Mouse (Mus musculus): Measurements from ENCODE around the gene Stxbp6. TPM values are rescaled to one million over a fixed set of nuclear protein-coding genes. Genes with fewer than 3 reads are reported as not detected.
"Not testable (repeated sequence)": the region's sequence is repeated elsewhere in the genome, so short reads cannot be mapped to it uniquely, and the experiment has no call there.

The Stxbp6 gene
- total RNA-seq, 2 experiments from 2014 or later, result 55.4 to 56.9 TPM

GRCm38 (mm10) chr12:45061336-45061735 is 13.2 kb downstream of the Stxbp6 start:
- DNase-seq (ENCODE audit: low spot score in 2 of 2), result no peak
- intact Hi-C loops (cut with DNase I), result loop anchor here (5.0 kb wide), 1 partner anchor 154 kb away; no protein-coding TSS in a partner anchor

- DNase-seq (ENCODE audit: low spot score in 2 of 2), result no peak
- intact Hi-C loops (cut with DNase I), result loop anchor here (5.0 kb wide), 1 partner anchor 154 kb away; no protein-coding TSS in a partner anchor
These were observed 13.7 kb downstream of the Stxbp6 start for GRCm38 (mm10) chr12:45060804-45061203.

DNA sequence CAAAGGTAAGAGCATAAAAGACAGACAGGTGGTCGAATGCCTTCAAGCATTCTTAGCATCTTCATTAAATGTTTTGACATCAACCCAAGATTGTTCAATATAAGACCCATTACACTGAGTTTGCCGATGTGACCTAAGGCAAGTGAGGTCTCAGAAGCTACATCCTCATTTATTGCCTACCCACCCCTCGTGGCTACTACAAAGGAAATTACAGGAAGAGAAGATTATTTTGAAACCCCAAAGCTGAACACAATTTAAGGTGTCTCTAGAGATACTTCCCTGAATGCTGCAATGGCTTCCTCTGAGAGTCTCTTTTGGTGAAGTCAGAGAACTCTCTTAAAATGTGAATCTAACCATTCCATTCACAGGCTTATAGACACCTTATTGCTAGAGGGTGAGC is 16.5 kb downstream of the Stxbp6 start:
- intact Hi-C loops (cut with DNase I), result no loop called here
- DNase-seq (ENCODE audit: low spot score in 2 of 2), result no peak

DNA sequence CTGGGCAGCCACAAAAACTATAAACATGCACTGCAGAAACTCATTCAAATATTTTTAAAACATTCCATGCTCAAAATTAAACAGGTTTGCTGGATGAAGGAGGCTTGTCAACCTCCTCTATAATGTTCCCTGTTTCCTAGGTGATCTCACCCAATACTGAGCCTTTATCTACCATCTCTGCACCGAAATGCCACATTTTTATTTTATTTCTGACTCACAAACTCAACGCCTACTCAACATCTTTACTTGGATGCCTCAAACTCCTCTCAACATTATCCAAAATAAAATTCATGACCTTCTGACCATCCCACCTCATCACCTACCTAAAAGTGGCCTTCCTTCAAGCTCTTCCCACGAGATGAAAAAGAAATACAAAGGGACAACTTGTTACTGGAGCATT is 18.1 kb downstream of the Stxbp6 start:
- no peak for DNase-seq (ENCODE audit: low spot score in 2 of 2)
- intact Hi-C loops (cut with DNase I), result no loop called here

- intact Hi-C loops (cut with DNase I), result no loop called here
- no peak for DNase-seq (ENCODE audit: low spot score in 2 of 2)
These were observed 21.2 kb downstream of the Stxbp6 start for GRCm38 (mm10) chr12:45053319-45053718.

- intact Hi-C loops (cut with DNase I), result no loop called here
- no peak for DNase-seq (ENCODE audit: low spot score in 2 of 2)
These were observed 21.6 kb downstream of the Stxbp6 start for GRCm38 (mm10) chr12:45052860-45053259.

DNA sequence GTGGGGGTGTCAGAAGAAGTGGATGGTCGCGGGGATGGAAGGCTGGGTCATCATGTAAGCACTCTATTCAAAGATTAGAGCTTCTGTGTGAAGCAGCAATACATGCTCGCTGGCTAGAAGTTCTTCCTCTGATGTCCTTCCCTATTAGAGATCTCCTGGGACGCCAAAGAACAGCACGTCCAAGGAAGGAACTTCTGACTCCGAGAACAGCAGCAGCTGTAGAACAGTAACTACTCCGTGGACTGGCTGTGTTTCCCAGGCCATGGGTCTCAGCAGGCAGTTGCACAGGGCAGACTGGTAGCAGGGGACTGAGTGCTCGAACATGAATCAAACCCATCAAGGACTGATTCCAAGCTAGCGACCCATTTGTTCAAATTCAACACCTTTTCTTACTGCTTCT is 24.6 kb downstream of the Stxbp6 start:
- intact Hi-C loops (cut with DNase I), result no loop called here
- no peak for DNase-seq (ENCODE audit: low spot score in 2 of 2)

GRCm38 (mm10) chr12:45047711-45048110 is 26.8 kb downstream of the Stxbp6 start:
- DNase-seq (ENCODE audit: low spot score in 2 of 2); intact Hi-C loops (cut with DNase I): not testable (repeated sequence)

GRCm38 (mm10) chr12:45047172-45047571 is 27.3 kb downstream of the Stxbp6 start:
- intact Hi-C loops (cut with DNase I), result no loop called here
- DNase-seq (ENCODE audit: low spot score in 2 of 2), result no peak

GRCm38 (mm10) chr12:45044581-45044980 is 29.9 kb downstream of the Stxbp6 start:
- DNase-seq (ENCODE audit: low spot score in 2 of 2), result no peak
- intact Hi-C loops (cut with DNase I), result no loop called here

GRCm38 (mm10) chr12:45042591-45043091 is 31.9 kb downstream of the Stxbp6 start:
- intact Hi-C loops (cut with DNase I), result no loop called here
- DNase-seq (ENCODE audit: low spot score in 2 of 2), result no peak

DNA sequence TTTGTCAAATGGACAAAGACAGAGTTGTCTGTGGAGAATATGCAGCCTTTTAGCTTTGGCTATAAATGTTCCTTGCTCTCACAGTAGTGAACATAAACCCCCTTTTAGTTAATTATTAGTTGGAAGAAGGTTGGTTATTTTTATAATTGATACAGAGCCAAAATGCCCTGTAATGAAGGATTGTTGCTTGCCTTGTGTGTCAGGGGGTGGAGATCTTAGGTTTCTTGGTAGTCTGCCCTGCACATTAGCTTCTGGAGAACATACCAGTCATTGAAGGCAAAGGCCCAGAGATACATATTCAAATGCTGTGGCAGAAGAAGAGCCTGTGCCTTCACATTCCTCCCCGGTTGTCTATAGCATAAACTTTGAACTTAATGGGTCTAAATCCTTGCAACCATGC is 37.0 kb downstream of the Stxbp6 start:
- intact Hi-C loops (cut with DNase I), result no loop called here
- no peak for DNase-seq (ENCODE audit: low spot score in 2 of 2)

- intact Hi-C loops (cut with DNase I), result no loop called here
These were observed 37.4 kb downstream of the Stxbp6 start for GRCm38 (mm10) chr12:45037091-45037490.

DNA sequence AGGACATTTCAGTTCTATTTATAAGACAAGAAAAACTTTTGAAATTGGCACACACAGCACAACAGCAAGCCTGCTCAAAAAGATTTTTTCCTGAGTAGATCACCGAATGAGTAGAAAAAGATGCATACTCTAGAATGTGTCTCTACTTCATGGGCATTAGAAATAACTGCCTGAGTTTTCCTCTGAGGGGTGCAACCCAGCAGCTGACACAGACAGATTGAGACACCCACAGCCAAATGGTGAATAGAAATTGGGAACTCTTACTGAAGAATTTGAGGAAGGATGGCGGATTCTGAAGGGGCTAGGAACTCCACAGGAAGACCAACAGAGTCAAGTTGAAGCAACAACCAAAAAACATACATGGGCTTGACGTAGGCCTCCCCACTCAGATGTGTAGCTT is 43.8 kb downstream of the Stxbp6 start:
- intact Hi-C loops (cut with DNase I), result no loop called here
- DNase-seq (ENCODE audit: low spot score in 2 of 2), result no peak

More at GRCm38 (mm10) chr12:45037091-45037490, 37.4 kb downstream of the Stxbp6 start:
- no peak for DNase-seq (ENCODE audit: low spot score in 2 of 2)

DNA sequence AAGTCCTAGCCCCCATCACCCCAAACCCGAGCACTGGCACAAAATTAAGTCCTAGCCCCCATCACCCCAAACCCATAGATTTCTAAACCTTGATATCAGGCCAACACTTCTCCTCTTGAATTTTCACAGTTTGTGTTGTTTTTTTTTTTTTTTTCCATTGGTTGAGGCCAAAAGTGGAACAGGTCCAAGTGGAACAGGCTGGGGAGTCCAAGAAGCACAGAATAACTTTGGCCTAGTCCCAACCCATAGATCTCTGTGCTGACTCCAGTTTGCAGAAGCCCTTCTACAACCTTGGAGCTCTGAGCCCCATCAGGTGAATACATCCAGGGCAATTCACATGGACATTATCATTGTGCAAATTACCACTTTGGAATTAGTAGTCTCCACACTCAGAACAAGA is 48.2 kb downstream of the Stxbp6 start:
- no peak for DNase-seq (ENCODE audit: low spot score in 2 of 2)
- intact Hi-C loops (cut with DNase I), result no loop called here

- no peak for DNase-seq (ENCODE audit: low spot score in 2 of 2)
- intact Hi-C loops (cut with DNase I), result no loop called here
These were observed 54.5 kb downstream of the Stxbp6 start for GRCm38 (mm10) chr12:45020018-45020417.

- DNase-seq (ENCODE audit: low spot score in 2 of 2), result no peak
- intact Hi-C loops (cut with DNase I), result no loop called here
These were observed 55.3 kb downstream of the Stxbp6 start for GRCm38 (mm10) chr12:45019059-45019822.

DNA sequence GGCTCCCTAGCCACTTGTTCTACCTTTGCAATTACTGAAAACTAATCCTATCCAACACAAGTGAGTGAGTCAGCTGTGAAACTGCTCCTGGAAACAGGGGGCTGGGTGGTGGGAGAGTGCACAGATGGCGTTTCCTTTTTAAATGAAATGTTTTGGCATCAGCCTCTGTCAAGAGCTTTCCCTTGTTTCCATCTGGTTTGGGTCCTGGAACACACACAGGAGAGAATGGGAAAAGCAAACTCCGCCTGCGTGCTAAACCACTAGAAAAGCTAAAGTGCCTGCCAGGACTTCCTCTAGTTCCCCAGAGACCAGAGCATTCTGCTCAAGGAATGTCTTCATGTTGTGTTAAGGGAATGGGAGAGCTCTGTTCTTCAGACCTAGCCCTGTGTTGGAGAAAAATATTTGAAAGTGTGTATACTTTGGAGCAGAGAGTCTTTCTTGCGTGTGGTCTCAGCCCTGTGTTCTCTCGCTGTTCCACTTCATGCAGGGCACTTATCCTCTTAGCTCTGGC is 61.2 kb downstream of the Stxbp6 start:
- intact Hi-C loops (cut with DNase I), result no loop called here
- peak; percentile 83 to 84 for DNase-seq (ENCODE audit: low spot score in 2 of 2)

DNA sequence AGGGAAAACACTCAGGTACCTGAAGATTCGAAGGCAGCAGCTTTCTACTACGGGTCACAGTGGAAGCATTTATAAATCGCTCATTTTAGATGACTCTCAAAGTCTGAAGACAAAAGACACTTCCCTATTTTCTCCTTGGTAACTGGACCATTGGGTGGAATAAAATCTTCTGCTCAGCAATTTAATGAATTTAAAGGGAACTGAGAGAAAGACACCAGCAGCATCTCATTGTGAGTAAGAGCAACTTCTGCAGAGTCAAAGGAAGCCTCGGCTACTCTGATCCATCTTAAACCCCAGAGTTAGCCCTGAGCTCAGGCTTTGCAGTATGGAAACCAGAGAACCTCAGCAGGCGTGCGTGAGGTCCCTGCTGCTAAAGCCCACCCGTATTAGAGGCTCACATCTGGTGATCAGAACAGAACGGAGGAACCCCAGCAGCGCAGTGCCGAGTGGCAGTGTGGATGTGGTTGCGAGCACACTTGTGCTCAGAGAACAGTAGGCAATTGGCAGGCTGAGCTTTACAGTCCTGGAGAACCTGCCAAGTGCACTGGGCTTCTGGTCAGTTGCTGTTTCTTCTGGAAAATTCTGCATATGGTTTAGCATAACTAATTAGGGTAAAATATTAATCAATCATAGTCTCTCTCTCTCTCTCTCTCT is 62.9 kb downstream of the Stxbp6 start:
- intact Hi-C loops (cut with DNase I), result loop anchor here (2.0 kb wide), 1 partner anchor 61 kb away; no protein-coding TSS in a partner anchor

DNA sequence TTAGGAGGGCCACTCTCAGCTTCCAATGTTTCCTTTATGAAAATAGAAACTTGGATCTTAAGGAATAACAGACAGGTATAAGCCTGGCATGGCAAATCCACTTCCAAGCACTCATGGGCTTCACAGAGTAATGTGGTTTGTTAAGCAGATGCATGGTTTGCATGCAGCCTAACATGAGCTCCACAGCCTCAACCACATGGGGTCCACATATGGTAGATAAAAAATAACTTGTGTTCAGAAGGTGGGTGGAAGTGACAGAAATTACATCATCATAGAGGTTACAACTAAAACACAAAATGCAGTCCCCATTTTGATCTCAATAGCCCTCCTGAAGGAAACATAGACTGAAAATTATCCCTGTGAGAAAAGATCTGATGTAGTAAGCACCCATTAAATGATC is 63.5 kb downstream of the Stxbp6 start:
- intact Hi-C loops (cut with DNase I), result loop anchor here (2.0 kb wide), 1 partner anchor 62 kb away; no protein-coding TSS in a partner anchor
- peak in 1 of 2 experiments; percentile 28 for DNase-seq (ENCODE audit: low spot score in 2 of 2)

More for the DNA sequence above, 62.9 kb downstream of the Stxbp6 start:
- peak in 1 of 2 experiments; percentile 26 for DNase-seq (ENCODE audit: low spot score in 2 of 2)

Measured in left cerebral cortex, postnatal 36 days (tissue).